Mouse (Mus musculus) forebrain, embryonic 10.5 days (tissue): Measurements from ENCODE around the gene Otor. TPM values are rescaled to one million over a fixed set of nuclear protein-coding genes. Genes with fewer than 3 reads are reported as not detected.
A peak's percentile ranks its signal among the peaks of the same experiment; 100 is the strongest.

ENCODE experiments used
- DNase-seq: peaks from one replicate; pipeline ENCODE4 v3.0.0-alpha.2; 2017; ENCODE audit warnings: low spot score; ENCODE audit errors: extremely low spot score
- H3K27ac ChIP-seq: fragments of 300-500 bp; sonication (generic); 2 replicates; pipeline ENCODE4 v1.5.1; 2016; ENCODE audit warnings: mild to moderate bottlenecking
- H3K27me3 ChIP-seq: fragments of 300-500 bp; sonication (generic); 2 replicates; pipeline ENCODE4 v1.6.1; 2016; ENCODE audit warnings: mild to moderate bottlenecking; ENCODE audit not compliant: poor library complexity, severe bottlenecking
- H3K36me3 ChIP-seq: fragments of 300-500 bp; sonication (generic); replicated peaks from 2 replicates; pipeline ENCODE4 v1.6.1; 2016; ENCODE audit warnings: mild to moderate bottlenecking, moderate library complexity
- H3K4me1 ChIP-seq: fragments of 300-500 bp; sonication (generic); 2 replicates; pipeline ENCODE4 v1.6.1; 2016
- H3K4me3 ChIP-seq: fragments of 300-500 bp; sonication (generic); 2 replicates; pipeline ENCODE4 v1.5.1; 2016; ENCODE audit warnings: mild to moderate bottlenecking, moderate library complexity
- H3K9me3 ChIP-seq: fragments of 300-500 bp; sonication (generic); 2 replicates; pipeline ENCODE4 v1.6.1; 2016; ENCODE audit warnings: mild to moderate bottlenecking, moderate library complexity
- WGBS: fragments of 180-500 bp; shearing (Covaris S2); methylation state at CpG from one replicate; pipeline ENCODE4 v1.1.7; 2016; 5-methylcytosine and 5-hydroxymethylcytosine counted together
- polyA plus RNA-seq: library from polyadenylated mRNA; unstranded; fragments of >200 nt; fragmentation: Nextera tagmentation; extraction: Ambion mirVana; gene quantifications from 2 replicates; pipeline ENCODE4 v1.2.1, GENCODE M21; 2016

The Otor gene
- 0.15 and 0.27 TPM in 2 replicates for polyA plus RNA-seq

- Histone ChIP-seq H3K27ac (no peak within 1 kb of the TSS), H3K36me3 (0 out of 2 replicates have a peak, but pooled peaks cover 2% of the 10 kb centered on the region), H3K4me3 (no peak within 1 kb of the TSS), H3K9me3 (no peaks in the 10 kb centered on the region), H3K27me3 (no peaks in the 10 kb centered on the region), H3K4me1 (peaks cover 9% of the 10 kb centered on the region; the same call in 1 of the 2 replicates)
- WGBS: 85% methylated on average over 8 of the region's 8 CpGs
- no peak for DNase-seq
Observed at GRCm38 (mm10) chr2:143078198-143078851, at the start of gene Otor. Otor (plus strand) TSS chr2:143078473.

GRCm38 (mm10) chr2:143031283-143031682 lies 47.0 kb upstream of the Otor start:
- WGBS: 88% methylated on average over 1 of the region's 1 CpGs
- no peak overlapping the region for H3K27ac ChIP-seq
- no peaks in the 10 kb centered on the region for H3K9me3 ChIP-seq
- no peaks in the 10 kb centered on the region for H3K27me3 ChIP-seq
- DNase-seq: no peak
- H3K36me3 ChIP-seq: no peaks in the 10 kb centered on the region
- H3K4me1 ChIP-seq: peaks cover 19% of the 10 kb centered on the region
- no peak overlapping the region for H3K4me3 ChIP-seq

GRCm38 (mm10) chr2:143032378-143033255 lies 45.7 kb upstream of the Otor start:
- Histone ChIP-seq H3K4me3 (no peak overlapping the region), H3K36me3 (no peaks in the 10 kb centered on the region), H3K9me3 (no peaks in the 10 kb centered on the region), H3K27me3 (no peaks in the 10 kb centered on the region), H3K27ac (peak overlapping the region; percentile 58; the same call in 1 of the 2 replicates), H3K4me1 (peaks cover 19% of the 10 kb centered on the region)
- DNase-seq: no peak
- 66% methylated on average over 10 of the region's 10 CpGs for WGBS

- Histone ChIP-seq H3K9me3 (no peaks in the 10 kb centered on the region), H3K27ac (no peak overlapping the region), H3K4me1 (peaks cover 19% of the 10 kb centered on the region), H3K27me3 (no peaks in the 10 kb centered on the region), H3K4me3 (no peak overlapping the region), H3K36me3 (no peaks in the 10 kb centered on the region)
- 95% methylated on average over 7 of the region's 7 CpGs for WGBS
- DNase-seq: no peak
Observed at GRCm38 (mm10) chr2:143034350-143035085, 43.8 kb upstream of the Otor start.

- no peaks in the 10 kb centered on the region for H3K27me3 ChIP-seq
- H3K4me1 ChIP-seq: peaks cover 19% of the 10 kb centered on the region
- no peak overlapping the region for H3K27ac ChIP-seq
- H3K36me3 ChIP-seq: no peaks in the 10 kb centered on the region
- 90% methylated on average over 10 of the region's 10 CpGs for WGBS
- no peak overlapping the region for H3K4me3 ChIP-seq
- H3K9me3 ChIP-seq: no peaks in the 10 kb centered on the region
- no peak for DNase-seq
Observed at GRCm38 (mm10) chr2:143035086-143035593, 43.1 kb upstream of the Otor start.

GRCm38 (mm10) chr2:143041596-143041995 lies 36.7 kb upstream of the Otor start:
- 92% methylated on average over 1 of the region's 1 CpGs for WGBS
- no peak for DNase-seq

GRCm38 (mm10) chr2:143055251-143055650 lies 23.0 kb upstream of the Otor start:
- Histone ChIP-seq H3K36me3 (no peaks in the 10 kb centered on the region), H3K27me3 (no peaks in the 10 kb centered on the region), H3K4me3 (no peak overlapping the region), H3K27ac (no peak overlapping the region), H3K4me1 (no peaks in the 10 kb centered on the region), H3K9me3 (no peaks in the 10 kb centered on the region)
- no peak for DNase-seq

More at GRCm38 (mm10) chr2:143041596-143041995, 36.7 kb upstream of the Otor start:
- Histone ChIP-seq H3K36me3 (no peaks in the 10 kb centered on the region), H3K4me3 (no peak overlapping the region), H3K9me3 (no peaks in the 10 kb centered on the region), H3K27ac (no peak overlapping the region), H3K4me1 (no peaks in the 10 kb centered on the region), H3K27me3 (no peaks in the 10 kb centered on the region)

- no peak for DNase-seq
- H3K4me3 ChIP-seq: no peak overlapping the region
- no peak overlapping the region for H3K27ac ChIP-seq
- no peaks in the 10 kb centered on the region for H3K36me3 ChIP-seq
- H3K27me3 ChIP-seq: peaks cover 7% of the 10 kb centered on the region; the same call in 1 of the 2 replicates
- no peaks in the 10 kb centered on the region for H3K4me1 ChIP-seq
- no peaks in the 10 kb centered on the region for H3K9me3 ChIP-seq
- WGBS: 83% methylated on average over 5 of the region's 5 CpGs
Observed at GRCm38 (mm10) chr2:143056736-143057135, 21.5 kb upstream of the Otor start.

- Histone ChIP-seq H3K36me3 (peaks cover 29% of the 10 kb centered on the region), H3K27ac (peak overlapping the region; percentile 90), H3K27me3 (peaks cover 7% of the 10 kb centered on the region; the same call in 1 of the 2 replicates), H3K9me3 (no peaks in the 10 kb centered on the region), H3K4me1 (peaks cover 10% of the 10 kb centered on the region), H3K4me3 (peak overlapping the region; percentile 91)
- 46% methylated on average over 6 of the region's 6 CpGs for WGBS
- DNase-seq: no peak
Observed at GRCm38 (mm10) chr2:143062432-143062811, 15.9 kb upstream of the Otor start.

- Histone ChIP-seq H3K27ac (peak within 1 kb of the TSS; percentile 90), H3K36me3 (peaks cover 36% of the 10 kb centered on the region), H3K27me3 (peaks cover 7% of the 10 kb centered on the region; the same call in 1 of the 2 replicates), H3K4me1 (peaks cover 10% of the 10 kb centered on the region), H3K4me3 (peak within 1 kb of the TSS; percentile 91), H3K9me3 (no peaks in the 10 kb centered on the region)
- WGBS: 1% methylated on average over 55 of the region's 55 CpGs
- peak; percentile 88 for DNase-seq
Observed at GRCm38 (mm10) chr2:143062812-143063792, 15.2 kb upstream of the Otor start, which contains the start of gene Snrpb2. Snrpb2 (plus strand) TSS chr2:143063039.

- 98% methylated on average over 3 of the region's 3 CpGs for WGBS
- Histone ChIP-seq H3K4me1 (peaks cover 10% of the 10 kb centered on the region), H3K36me3 (peaks cover 63% of the 10 kb centered on the region), H3K27me3 (peaks cover 5% of the 10 kb centered on the region; the same call in 1 of the 2 replicates), H3K4me3 (no peak overlapping the region), H3K9me3 (no peaks in the 10 kb centered on the region), H3K27ac (no peak overlapping the region)
- no peak for DNase-seq
Observed at GRCm38 (mm10) chr2:143065914-143066313, 12.4 kb upstream of the Otor start.
